14 mouse cellular contexts compared by ENCODE assay signal in genomic region chr14:72644620-72645019, GRCm38 (mm10).
"Had no signal": no experiment of that assay in that cellular context is flagged by ENCODE, and none has a peak within 500 bp of the region (broad histone marks: within the 10 kb centered on the region; RNA-seq: fewer than 3 reads in every experiment).

No protein-coding gene starts in this region.

- H3K27ac ChIP-seq: kidney, embryonic 15.5 days; left cerebral cortex, adult 2 months; liver, embryonic 13.5 days; stomach, embryonic 15.5 days had no signal

- H3K9me3 ChIP-seq: kidney, embryonic 15.5 days; liver, embryonic 13.5 days; stomach, embryonic 15.5 days had no signal

- H3K4me3 ChIP-seq: kidney, embryonic 15.5 days; left cerebral cortex, adult 2 months; liver, embryonic 13.5 days; stomach, embryonic 15.5 days had no signal

- H3K4me2 ChIP-seq: kidney, embryonic 15.5 days; liver, embryonic 13.5 days; lung, embryonic 14.5 days; midbrain, embryonic 11.5 days; stomach, embryonic 15.5 days had no signal

- H3K9ac ChIP-seq: kidney, embryonic 15.5 days; liver, embryonic 13.5 days; lung, embryonic 14.5 days; stomach, embryonic 15.5 days had no signal

- H3K36me3 ChIP-seq: liver, embryonic 13.5 days had no signal

- H3K27me3 ChIP-seq: kidney, embryonic 15.5 days; liver, embryonic 13.5 days; stomach, embryonic 15.5 days had no signal

- H3K4me1 ChIP-seq: kidney, embryonic 15.5 days; liver, embryonic 13.5 days; stomach, embryonic 15.5 days had no signal

- ATAC-seq: intestine, postnatal 0 days; lung, postnatal 0 days had no signal

- DNase-seq: kidney, adult 8-10 months; kidney, postnatal 10 days; kidney, postnatal 36 days; layer of hippocampus, postnatal 36 days; liver, embryonic 13.5 days; lung, embryonic 14.5 days; midbrain, embryonic 14.5 days; thymus, postnatal 36 days had no signal
